Mouse (Mus musculus) CH12.LX (cell line): ENCODE measurements around the gene Pla2g2e. TPM values are rescaled to one million over a fixed set of nuclear protein-coding genes. Genes with fewer than 3 reads are reported as not detected.

ENCODE experiments used
- DNase-seq: peaks from one replicate; pipeline ENCODE4 v3.0.0-alpha.2; 2013; ENCODE audit errors: extremely low read depth
- H3K27ac ChIP-seq: 2 replicates; pipeline ENCODE4 v1.5.1; 2012; ENCODE audit warnings: low read depth, mild to moderate bottlenecking, control low read depth, moderate library complexity; ENCODE audit not compliant: insufficient read depth
- H3K27me3 ChIP-seq: replicated peaks from 2 replicates; pipeline ENCODE3; 2012; ENCODE audit warnings: inconsistent platforms
- H3K36me3 ChIP-seq, 2 experiments: replicated peaks in 1 of 2; 2 replicates each; pipeline versions ENCODE3 to v1.6.1; 2012; ENCODE audit warnings: inconsistent platforms in 1 of 2, low read length in 1 of 2, mild to moderate bottlenecking in 1 of 2, mixed read lengths in 1 of 2, moderate library complexity in 1 of 2; ENCODE audit not compliant: control insufficient read depth in 1 of 2, insufficient read depth in 1 of 2
- H3K4me1 ChIP-seq, 2 experiments: 2 replicates each; pipeline ENCODE4 v1.6.1; 2012; ENCODE audit warnings: inconsistent platforms in 1 of 2, moderate library complexity in 1 of 2; ENCODE audit not compliant: insufficient read depth in 2 of 2, control insufficient read depth in 1 of 2
- H3K4me2 ChIP-seq: 2 replicates; pipeline ENCODE4 v1.6.1; 2012; ENCODE audit warnings: low read depth, mild to moderate bottlenecking, control low read depth; ENCODE audit not compliant: poor library complexity, insufficient read depth, severe bottlenecking
- H3K4me3 ChIP-seq, 3 experiments: fragments of 150-350 bp in 1 of 3; sonication (generic) in 1 of 3; replicated peaks in 1 of 3; 2 replicates each; pipeline versions ENCODE3 to v1.5.1; 2011 to 2012; ENCODE audit warnings: low read depth in 2 of 3, low read length in 2 of 3, mild to moderate bottlenecking in 2 of 3, moderate library complexity in 2 of 3, control low read depth in 1 of 3, improper control_type of control experiment in 1 of 3, inconsistent platforms in 1 of 3, mixed read lengths in 1 of 3; ENCODE audit not compliant: poor library complexity in 1 of 3
- H3K79me2 ChIP-seq: replicated peaks from 2 replicates; pipeline ENCODE4 v1.6.1; 2012; ENCODE audit warnings: mild to moderate bottlenecking, moderate library complexity; ENCODE audit not compliant: control insufficient read depth, poor library complexity, insufficient read depth, severe bottlenecking; ENCODE audit errors: extremely low read depth
- H3K9ac ChIP-seq: 2 replicates; pipeline ENCODE4 v1.6.1; 2012; ENCODE audit warnings: low read depth, mild to moderate bottlenecking, control low read depth, moderate library complexity; ENCODE audit not compliant: insufficient read depth
- H3K9me3 ChIP-seq: replicated peaks from 2 replicates; pipeline ENCODE3; 2012; ENCODE audit warnings: low read length, inconsistent platforms, mixed read lengths
- BHLHE40 ChIP-seq: IDR thresholded peaks from 2 replicates; pipeline ENCODE4 v1.6.1; 2011; ENCODE audit warnings: mild to moderate bottlenecking, low read depth, low read length, improper control_type of control experiment
- CTCF ChIP-seq, 2 experiments: IDR thresholded peaks in 1 of 2; conservative IDR thresholded peaks in 1 of 2; 2 replicates each; pipeline ENCODE4 v1.5.1; 2011 to 2012; ENCODE audit warnings: low read depth in 2 of 2, low read length in 2 of 2, improper control_type of control experiment in 1 of 2, inconsistent platforms in 1 of 2, mild to moderate bottlenecking in 1 of 2, moderate library complexity in 1 of 2
- E2F4 ChIP-seq: IDR thresholded peaks from 2 replicates; pipeline ENCODE4 v1.6.1; 2011; ENCODE audit warnings: low read depth, low read length, improper control_type of control experiment; ENCODE audit not compliant: insufficient replicate concordance
- ELF1 ChIP-seq: IDR thresholded peaks from 2 replicates; pipeline ENCODE4 v1.6.1; 2014; ENCODE audit warnings: low read depth, mild to moderate bottlenecking, inconsistent platforms, low read length, improper control_type of control experiment
- GABPA ChIP-seq: IDR thresholded peaks from 2 replicates; pipeline ENCODE4 v1.6.1; 2012; ENCODE audit warnings: low read depth, low read length, improper control_type of control experiment, inconsistent platforms; ENCODE audit not compliant: insufficient replicate concordance
- HCFC1 ChIP-seq: IDR thresholded peaks from 2 replicates; pipeline ENCODE4 v1.6.1; 2012; ENCODE audit warnings: low read depth, mild to moderate bottlenecking, inconsistent platforms, low read length, improper control_type of control experiment
- IRF4 ChIP-seq: IDR thresholded peaks from 2 replicates; pipeline ENCODE4 v1.6.1; 2014; ENCODE audit warnings: low read depth, mild to moderate bottlenecking, inconsistent platforms, low read length, improper control_type of control experiment
- JUN ChIP-seq: IDR thresholded peaks from 2 replicates; pipeline ENCODE4 v1.6.1; 2011; ENCODE audit warnings: low read depth, mild to moderate bottlenecking, low read length, improper control_type of control experiment, moderate library complexity; ENCODE audit not compliant: insufficient read depth
- MAX ChIP-seq: IDR thresholded peaks from 2 replicates; pipeline ENCODE4 v1.6.1; 2011; ENCODE audit warnings: low read length, improper control_type of control experiment
- MEF2A ChIP-seq: IDR thresholded peaks from 2 replicates; pipeline ENCODE4 v1.6.1; 2014; ENCODE audit warnings: low read depth, mild to moderate bottlenecking, inconsistent platforms, low read length, improper control_type of control experiment, borderline replicate concordance
- MXI1 ChIP-seq: IDR thresholded peaks from 2 replicates; pipeline ENCODE4 v1.6.1; 2011; ENCODE audit warnings: mild to moderate bottlenecking, low read depth, low read length, improper control_type of control experiment
- MYC ChIP-seq: IDR thresholded peaks from 2 replicates; pipeline ENCODE4 v1.6.1; 2011; ENCODE audit warnings: low read depth, mild to moderate bottlenecking, improper control_type of control experiment, low read length
- NRF1 ChIP-seq: IDR thresholded peaks from 2 replicates; pipeline ENCODE4 v1.6.1; 2014; ENCODE audit warnings: low read depth, mild to moderate bottlenecking, inconsistent platforms, low read length, improper control_type of control experiment, moderate library complexity
- PAX5 ChIP-seq: IDR thresholded peaks from 2 replicates; pipeline ENCODE4 v1.6.1; 2012; ENCODE audit warnings: low read length, inconsistent platforms, mixed read lengths
- POLR2A ChIP-seq: IDR thresholded peaks from 2 replicates; pipeline ENCODE4 v1.6.1; 2011; ENCODE audit warnings: low read depth, mild to moderate bottlenecking, improper control_type of control experiment, low read length
- RAD21 ChIP-seq: IDR thresholded peaks from 2 replicates; pipeline ENCODE4 v1.6.1; 2011; ENCODE audit warnings: low read depth, mild to moderate bottlenecking, low read length, improper control_type of control experiment, moderate library complexity
- RCOR1 ChIP-seq: conservative IDR thresholded peaks from 2 replicates; pipeline ENCODE4 v1.6.1; 2012; ENCODE audit warnings: low read depth, mild to moderate bottlenecking, inconsistent platforms, low read length, improper control_type of control experiment
- SMC3 ChIP-seq: IDR thresholded peaks from 2 replicates; pipeline ENCODE4 v1.6.1; 2011; ENCODE audit warnings: low read depth, low read length, improper control_type of control experiment
- TCF12 ChIP-seq: IDR thresholded peaks from 2 replicates; pipeline ENCODE4 v1.6.1; 2014; ENCODE audit warnings: low read depth, mild to moderate bottlenecking, inconsistent platforms, low read length, improper control_type of control experiment
- USF1 ChIP-seq: IDR thresholded peaks from 2 replicates; pipeline ENCODE4 v1.6.1; 2014; ENCODE audit warnings: low read depth, mild to moderate bottlenecking, inconsistent platforms, low read length, improper control_type of control experiment
- USF2 ChIP-seq: conservative IDR thresholded peaks from 2 replicates; pipeline ENCODE4 v1.6.1; 2011; ENCODE audit warnings: low read depth, low read length, improper control_type of control experiment
- ZC3H11A ChIP-seq: IDR thresholded peaks from 2 replicates; pipeline ENCODE4 v1.6.1; 2012; ENCODE audit warnings: low read depth, mild to moderate bottlenecking, inconsistent platforms, low read length, improper control_type of control experiment
- ZKSCAN1 ChIP-seq: IDR thresholded peaks from 2 replicates; pipeline ENCODE4 v1.6.1; 2012; ENCODE audit warnings: low read depth, inconsistent platforms, low read length, improper control_type of control experiment, borderline replicate concordance
- ZMIZ1 ChIP-seq: IDR thresholded peaks from 2 replicates; pipeline ENCODE4 v1.6.1; 2012; ENCODE audit warnings: low read depth, mild to moderate bottlenecking, inconsistent platforms, low read length, improper control_type of control experiment
- ZNF384 ChIP-seq: IDR thresholded peaks from 2 replicates; pipeline ENCODE4 v1.6.1; 2012; ENCODE audit warnings: low read depth, low read length, improper control_type of control experiment, inconsistent platforms
- dilution Hi-C: fragments of 300-500 bp; cut with MboI; formaldehyde crosslinking; loops from 2 replicates; pipeline ENCODE4 v1.14.3; 2020; ENCODE audit warnings: low sequenced_read_pairs; ENCODE audit not compliant: extremely low pct_unique_long_range_greater_than_20kb, extremely low pct_ligation_motif_present
- in situ Hi-C: fragments of 300-500 bp; cut with MboI; formaldehyde crosslinking; loops from 3 replicates; pipeline ENCODE4 v1.14.3; 2019; ENCODE audit warnings: low sequenced_read_pairs, low pct_ligation_motif_present, low pct_unique_long_range_greater_than_20kb, mixed read lengths
- polyA plus RNA-seq: library from polyadenylated mRNA; unstranded; fragments of >175 nt; gene quantifications from 2 replicates; pipeline ENCODE4 v1.2.1, GENCODE M21; 2012; ENCODE audit warnings: low read depth; ENCODE audit not compliant: insufficient read length
- total RNA-seq, 2 experiments: library from RNA; depleted of rRNA; stranded (reverse); fragments of 300-350 nt in 1 of 2; fragments of >200 nt in 1 of 2; gene quantifications; 2 replicates each; pipeline ENCODE4 v1.2.3; 2012 to 2014

Pla2g2e gene
- total and polyA plus RNA-seq, 3 experiments: 0.30 TPM; not detected in 2

- Histone ChIP-seq H3K4me2 (no peak overlapping the region), H3K9me3 (peaks cover 25% of the 10 kb centered on the region), H3K9ac (no peak overlapping the region), H3K4me1 (no peaks in the 10 kb centered on the region), H3K79me2 (no peaks in the 10 kb centered on the region), H3K27ac (no peak overlapping the region), H3K4me3 (no peak overlapping the region), H3K27me3 (peaks cover 24% of the 10 kb centered on the region), H3K36me3 (no peaks in the 10 kb centered on the region)
- dilution Hi-C loops: no loop called here
- DNase-seq: no peak
- in situ Hi-C loops: no loop called here
- TF ChIP-seq GABPA (no peak), MAX (no peak), ZMIZ1 (no peak)
Observed at GRCm38 (mm10) chr4:138841386-138841785, 36.4 kb upstream of the Pla2g2e start.

GRCm38 (mm10) chr4:138851463-138851862, 26.3 kb upstream of the Pla2g2e start:
- H3K27ac ChIP-seq: no peak overlapping the region
- TF ChIP-seq POLR2A (no peak), ZC3H11A (peak; percentile 45), RCOR1 (no peak), RAD21 (peak; percentile 98), ELF1 (no peak), CTCF (conservative IDR thresholded peaks at IDR 0.05 in 1 of 2, IDR thresholded peaks at IDR 0.05 in 1 of 2; ENCODE audit: low read depth in 2 of 2, low read length in 2 of 2) (peak; percentile 91 to 97), IRF4 (peak; percentile 54), SMC3 (peak; percentile 87)
- TF ChIP-seq, all 38 proteins: peak for 5
- no peak overlapping the region for H3K4me3 ChIP-seq
- H3K4me2 ChIP-seq: no peak overlapping the region
- H3K79me2 ChIP-seq: no peaks in the 10 kb centered on the region
- no peak overlapping the region for H3K9ac ChIP-seq
- peaks cover 69% of the 10 kb centered on the region for H3K27me3 ChIP-seq
- dilution Hi-C loops: no loop called here
- no peaks in the 10 kb centered on the region for H3K4me1 ChIP-seq
- in situ Hi-C loops: loop anchor here (10.0 kb wide), 2 partner anchors 107 to 407 kb away; no protein-coding TSS in a partner anchor
- H3K9me3 ChIP-seq: peaks cover 4% of the 10 kb centered on the region
- no peaks in the 10 kb centered on the region for H3K36me3 ChIP-seq
- DNase-seq: peak; percentile 54

- Histone ChIP-seq H3K27ac (no peak overlapping the region), H3K9ac (no peak overlapping the region), H3K9me3 (peaks cover 2% of the 10 kb centered on the region), H3K4me2 (no peak overlapping the region), H3K36me3 (no peaks in the 10 kb centered on the region), H3K27me3 (peaks cover 69% of the 10 kb centered on the region), H3K4me1 (no peaks in the 10 kb centered on the region), H3K4me3 (no peak overlapping the region), H3K79me2 (no peaks in the 10 kb centered on the region)
- dilution Hi-C loops: no loop called here
- no peak for DNase-seq
- no peak for TF ChIP-seq IRF4
- no peak for TF ChIP-seq POLR2A
- no peak for TF ChIP-seq MYC
- no peak for TF ChIP-seq E2F4
- TF ChIP-seq HCFC1: no peak
- no peak for TF ChIP-seq RCOR1
- no peak for TF ChIP-seq MEF2A
- no peak for TF ChIP-seq NRF1
- no peak for TF ChIP-seq MXI1
- no peak for TF ChIP-seq SMC3
- TF ChIP-seq USF1: no peak
- TF ChIP-seq TCF12: no peak
- TF ChIP-seq PAX5: no peak
- no peak for TF ChIP-seq BHLHE40
- TF ChIP-seq ZNF384: no peak
- no peak for TF ChIP-seq USF2
- no peak for TF ChIP-seq ZC3H11A
- no peak for TF ChIP-seq ZKSCAN1
- no peak for TF ChIP-seq JUN
- in situ Hi-C loops: loop anchor here (10.0 kb wide), 2 partner anchors 108 to 408 kb away; no protein-coding TSS in a partner anchor
Observed at GRCm38 (mm10) chr4:138852961-138853360, 24.8 kb upstream of the Pla2g2e start.
